Mouse (Mus musculus) MEL (cell line): ENCODE measurements around the gene Lsp1. TPM values are rescaled to one million over a fixed set of nuclear protein-coding genes. Genes with fewer than 3 reads are reported as not detected.

Experiments
- DNase-seq: peaks from one replicate; pipeline ENCODE4 v3.0.0; 2011; ENCODE audit warnings: low read depth, low spot score
- H3K27ac ChIP-seq: 2 replicates; pipeline ENCODE4 v1.5.1; 2012; ENCODE audit warnings: low read depth, mild to moderate bottlenecking, control low read depth, low read length, moderate library complexity; ENCODE audit not compliant: control insufficient read depth
- H3K27me3 ChIP-seq, 2 experiments: fragments of 150-350 bp in 1 of 2; sonication (generic) in 1 of 2; 2 replicates each; pipeline ENCODE4 v1.6.1; 2012; ENCODE audit warnings: low read length in 2 of 2, mild to moderate bottlenecking in 2 of 2, improper control_type of control experiment in 1 of 2, moderate library complexity in 1 of 2; ENCODE audit not compliant: insufficient read depth in 2 of 2, control insufficient read depth in 1 of 2
- H3K36me3 ChIP-seq, 2 experiments: 2 replicates each; pipeline ENCODE4 v1.6.1; 2012 to 2014; ENCODE audit warnings: low read length in 2 of 2, improper control_type of control experiment in 1 of 2, inconsistent platforms in 1 of 2, mild to moderate bottlenecking in 1 of 2; ENCODE audit not compliant: insufficient read depth in 2 of 2, control insufficient read depth in 1 of 2
- H3K4me1 ChIP-seq, 2 experiments: fragments of 150-350 bp in 1 of 2; sonication (generic) in 1 of 2; 2 replicates each; pipeline ENCODE4 v1.6.1; 2012; ENCODE audit warnings: low read length in 2 of 2, improper control_type of control experiment in 1 of 2, mild to moderate bottlenecking in 1 of 2; ENCODE audit not compliant: insufficient read depth in 2 of 2, control insufficient read depth in 1 of 2
- H3K4me3 ChIP-seq, 2 experiments: fragments of 150-350 bp in 1 of 2; sonication (generic) in 1 of 2; 2 replicates each; pipeline ENCODE4 v1.5.1; 2012; ENCODE audit warnings: low read depth in 2 of 2, low read length in 2 of 2, mild to moderate bottlenecking in 2 of 2, moderate library complexity in 2 of 2, control low read depth in 1 of 2, improper control_type of control experiment in 1 of 2; ENCODE audit not compliant: control insufficient read depth in 1 of 2, insufficient read depth in 1 of 2
- H3K79me2 ChIP-seq: 2 replicates; pipeline ENCODE4 v1.6.1; 2012; ENCODE audit warnings: mild to moderate bottlenecking, low read length, moderate library complexity; ENCODE audit not compliant: control insufficient read depth, poor library complexity, insufficient read depth
- H3K9ac ChIP-seq: 2 replicates; pipeline ENCODE4 v1.6.1; 2012; ENCODE audit warnings: low read depth, mild to moderate bottlenecking, control low read depth, low read length, moderate library complexity; ENCODE audit not compliant: control insufficient read depth, poor library complexity, severe bottlenecking
- H3K9me3 ChIP-seq: fragments of 150-350 bp; sonication (generic); replicated peaks from 2 replicates; pipeline ENCODE4 v1.6.1; 2012; ENCODE audit warnings: mild to moderate bottlenecking, low read length, improper control_type of control experiment, moderate library complexity; ENCODE audit not compliant: insufficient read depth
- CTCF ChIP-seq, 3 experiments: IDR thresholded peaks in 2 of 3; conservative IDR thresholded peaks in 1 of 3; 2 replicates each; pipeline ENCODE4 v1.5.1; 2011 to 2012; ENCODE audit warnings: low read length in 3 of 3, low read depth in 2 of 3, mild to moderate bottlenecking in 2 of 3, improper control_type of control experiment in 1 of 3, inconsistent platforms in 1 of 3, mixed read lengths in 1 of 3, moderate library complexity in 1 of 3; ENCODE audit not compliant: control insufficient read depth in 1 of 3, insufficient read depth in 1 of 3, poor library complexity in 1 of 3, severe bottlenecking in 1 of 3
- ELF1 ChIP-seq: IDR thresholded peaks from 2 replicates; pipeline ENCODE4 v1.6.1; 2014; ENCODE audit warnings: low read depth, mild to moderate bottlenecking, inconsistent platforms, low read length, improper control_type of control experiment, moderate library complexity
- ETS1 ChIP-seq: IDR thresholded peaks from 2 replicates; pipeline ENCODE4 v1.6.1; 2012; ENCODE audit warnings: low read depth, mild to moderate bottlenecking, inconsistent platforms, low read length, improper control_type of control experiment, moderate library complexity
- HCFC1 ChIP-seq: IDR thresholded peaks from 2 replicates; pipeline ENCODE4 v1.6.1; 2012; ENCODE audit warnings: low read depth, mild to moderate bottlenecking, inconsistent platforms, low read length, improper control_type of control experiment, moderate library complexity
- JUND ChIP-seq: IDR thresholded peaks from 2 replicates; pipeline ENCODE4 v1.6.1; 2011; ENCODE audit warnings: low read depth, mild to moderate bottlenecking, improper control_type of control experiment, low read length
- KAT2A ChIP-seq: conservative IDR thresholded peaks from 2 replicates; pipeline ENCODE4 v1.6.1; 2012; ENCODE audit warnings: low read depth, low read length, improper control_type of control experiment, inconsistent platforms
- MAFK ChIP-seq: IDR thresholded peaks from 2 replicates; pipeline ENCODE4 v1.6.1; 2011; ENCODE audit warnings: low read depth, mild to moderate bottlenecking, low read length, improper control_type of control experiment, borderline replicate concordance
- MEF2A ChIP-seq: IDR thresholded peaks from 2 replicates; pipeline ENCODE4 v1.6.1; 2014; ENCODE audit warnings: low read depth, mild to moderate bottlenecking, inconsistent platforms, low read length, improper control_type of control experiment; ENCODE audit not compliant: poor library complexity, insufficient replicate concordance, severe bottlenecking; ENCODE audit errors: extremely low read depth
- POLR2AphosphoS2 ChIP-seq: IDR thresholded peaks from 2 replicates; pipeline ENCODE4 v1.6.1; 2011; ENCODE audit warnings: low read length, improper control_type of control experiment
- POLR2AphosphoS5 ChIP-seq: IDR thresholded peaks from 2 replicates; pipeline ENCODE4 v1.6.1; 2012; ENCODE audit warnings: low read depth, borderline replicate concordance, mild to moderate bottlenecking, inconsistent platforms, low read length, moderate library complexity, mixed read lengths
- TAL1 ChIP-seq: IDR thresholded peaks from 2 replicates; pipeline ENCODE4 v1.6.1; 2012; ENCODE audit warnings: mild to moderate bottlenecking, inconsistent platforms, low read length, moderate library complexity, mixed read lengths
- TCF12 ChIP-seq: IDR thresholded peaks from 2 replicates; pipeline ENCODE4 v1.6.1; 2014; ENCODE audit warnings: low read depth, mild to moderate bottlenecking, inconsistent platforms, low read length, improper control_type of control experiment, moderate library complexity
- UBTF ChIP-seq: IDR thresholded peaks from 2 replicates; pipeline ENCODE4 v1.6.1; 2012; ENCODE audit warnings: low read depth, mild to moderate bottlenecking, inconsistent platforms, low read length, improper control_type of control experiment, moderate library complexity, borderline replicate concordance; ENCODE audit not compliant: insufficient read depth
- USF1 ChIP-seq: IDR thresholded peaks from 2 replicates; pipeline ENCODE4 v1.6.1; 2014; ENCODE audit warnings: low read depth, mild to moderate bottlenecking, inconsistent platforms, low read length, improper control_type of control experiment, moderate library complexity
- ZC3H11A ChIP-seq: IDR thresholded peaks from 2 replicates; pipeline ENCODE4 v1.6.1; 2012; ENCODE audit warnings: low read depth, mild to moderate bottlenecking, inconsistent platforms, low read length, improper control_type of control experiment
- ZKSCAN1 ChIP-seq: IDR thresholded peaks from 2 replicates; pipeline ENCODE4 v1.6.1; 2012; ENCODE audit warnings: low read depth, mild to moderate bottlenecking, inconsistent platforms, low read length, improper control_type of control experiment, moderate library complexity
- ZNF384 ChIP-seq: IDR thresholded peaks from 2 replicates; pipeline ENCODE4 v1.6.1; 2012; ENCODE audit warnings: low read depth, mild to moderate bottlenecking, inconsistent platforms, low read length, improper control_type of control experiment
- polyA plus RNA-seq, 2 experiments: library from polyadenylated mRNA; stranded (reverse) in 1 of 2; unstranded in 1 of 2; fragments of >175 nt in 1 of 2; fragments of >200 nt in 1 of 2; gene quantifications; 2 replicates each; pipeline versions ENCODE4 v1.2.1 to v1.2.4; 2012; ENCODE audit warnings: low replicate concordance in 2 of 2, low read depth in 1 of 2; ENCODE audit not compliant: insufficient read length in 2 of 2, insufficient read depth in 1 of 2, missing spikeins in 1 of 2
- total RNA-seq: library from RNA; depleted of rRNA; stranded (reverse); fragments of 300-350 nt; gene quantifications from 2 replicates; pipeline ENCODE4 v1.2.3, GENCODE M21; 2012

Lsp1 gene
- total and polyA plus RNA-seq, 3 experiments, result not detected

- Histone ChIP-seq H3K79me2 (no peaks in the 10 kb centered on the region), H3K27ac (no peak overlapping the region)
- TF ChIP-seq KAT2A, result no peak
- TF ChIP-seq, all 39 proteins: peak for 0
- no peak for DNase-seq
- Histone ChIP-seq H3K9ac (no peak overlapping the region), H3K9me3 (no peaks in the 10 kb centered on the region), H3K4me1 (peaks cover 0 to 3% of the 10 kb centered on the region in 2 experiments; a peak in 2 of 4 replicates), H3K27me3 (peaks cover 0 to 2% of the 10 kb centered on the region in 2 experiments; a peak in 1 of 4 replicates), H3K36me3 (0 out of 4 replicates have a peak, but pooled peaks cover 0 to 2% of the 10 kb centered on the region in 2 experiments), H3K4me3 (no peak overlapping the region)
These were observed 14.3 kb upstream of the Lsp1 start for GRCm38 (mm10) chr7:142446264-142446663.

GRCm38 (mm10) chr7:142449038-142449617, 11.5 kb upstream of the Lsp1 start:
- no peak overlapping the region for H3K9ac ChIP-seq
- TF ChIP-seq USF1, result peak; percentile 26; the same call in 1 of the 2 replicates
- no peak for TF ChIP-seq ELF1
- TF ChIP-seq POLR2AphosphoS2, result no peak
- TF ChIP-seq ZC3H11A, result no peak
- no peak for TF ChIP-seq UBTF
- no peak for TF ChIP-seq ZNF384
- TF ChIP-seq ETS1, result no peak
- no peaks in the 10 kb centered on the region; a peak in 1 of 4 replicates for H3K4me1 ChIP-seq
- no peak for DNase-seq
- no peaks in the 10 kb centered on the region for H3K9me3 ChIP-seq
- peaks cover 0 to 4% of the 10 kb centered on the region in 2 experiments; a peak in 2 of 4 replicates for H3K27me3 ChIP-seq
- H3K27ac ChIP-seq, result no peak overlapping the region
- H3K36me3 ChIP-seq, result no peaks in the 10 kb centered on the region
- H3K4me3 ChIP-seq, result no peak overlapping the region
- H3K79me2 ChIP-seq, result no peaks in the 10 kb centered on the region

GRCm38 (mm10) chr7:142454706-142455105, 5.9 kb upstream of the Lsp1 start:
- no peak overlapping the region for H3K27ac ChIP-seq

More at GRCm38 (mm10) chr7:142454706-142455105, 5.9 kb upstream of the Lsp1 start:
- no peaks in the 10 kb centered on the region for H3K79me2 ChIP-seq
- no peaks in the 10 kb centered on the region for H3K36me3 ChIP-seq
- no peaks in the 10 kb centered on the region for H3K9me3 ChIP-seq
- no peak overlapping the region for H3K4me3 ChIP-seq
- H3K27me3 ChIP-seq, result peaks cover 0 to 2% of the 10 kb centered on the region in 2 experiments; a peak in 2 of 4 replicates
- no peak for DNase-seq
- H3K4me1 ChIP-seq, result no peaks in the 10 kb centered on the region
- no peak overlapping the region for H3K9ac ChIP-seq
- TF ChIP-seq MAFK (no peak), HCFC1 (no peak), ZNF384 (no peak), JUND (no peak), POLR2AphosphoS5 (no peak), CTCF (IDR thresholded peaks at IDR 0.05 in 2 of 3, conservative IDR thresholded peaks at IDR 0.05 in 1 of 3; ENCODE audit: control insufficient read depth in 1 of 3, insufficient read depth in 1 of 3, low read depth in 2 of 3, low read length in 3 of 3, poor library complexity in 1 of 3, severe bottlenecking in 1 of 3) (no peak), TCF12 (no peak), KAT2A (no peak), TAL1 (no peak), MEF2A (no peak), ZKSCAN1 (no peak)
